Mouse (Mus musculus): ENCODE data around the gene Ssr1. TPM values are rescaled to one million over a fixed set of nuclear protein-coding genes. Genes with fewer than 3 reads are reported as not detected.

Ssr1 gene
- polyA plus RNA-seq, 1 experiment from 2014 or later, result 117 TPM

DNA sequence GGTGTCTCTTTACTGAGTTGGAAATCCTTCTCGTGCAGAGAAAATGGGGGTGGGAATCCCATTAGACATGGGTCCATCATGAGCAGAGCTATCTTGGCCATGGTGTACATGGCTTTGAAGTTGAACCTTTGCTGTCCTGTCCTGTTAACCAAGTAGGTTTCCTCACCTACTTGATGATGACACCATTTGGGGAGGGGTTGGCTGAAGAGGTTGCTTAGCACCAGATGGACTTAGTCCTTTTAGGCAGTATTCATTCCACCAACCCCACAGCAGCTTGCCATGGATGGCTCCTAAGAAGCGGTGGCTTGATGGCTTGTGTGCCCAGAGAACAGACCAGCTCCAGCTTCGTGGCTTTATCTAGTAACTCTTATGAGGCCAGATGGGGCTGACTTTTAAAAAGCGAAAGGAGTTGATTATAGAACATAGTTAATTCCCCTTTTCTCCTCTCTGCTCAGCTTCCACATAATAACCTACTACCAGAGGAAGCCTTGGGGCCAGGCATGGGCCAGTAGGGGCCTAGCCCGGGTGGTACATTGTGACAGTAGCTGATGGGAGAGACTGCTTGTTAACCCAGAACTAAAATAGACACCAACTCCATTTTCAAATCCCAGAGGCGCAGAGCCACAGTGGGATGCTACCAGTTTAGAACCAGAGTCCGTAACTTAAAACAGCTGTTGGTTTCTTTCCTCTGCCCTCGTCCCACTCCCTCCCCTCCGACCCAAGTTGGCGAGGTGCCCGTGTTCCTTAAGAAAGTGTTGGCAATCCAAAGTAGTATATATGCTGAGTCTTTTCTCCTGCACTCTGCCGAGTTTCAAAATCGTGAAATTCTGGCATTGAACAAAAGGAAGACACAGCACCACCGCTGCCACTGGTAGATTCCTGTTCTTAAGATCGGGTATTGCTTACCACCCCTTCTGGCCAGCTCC, 75.4 kb downstream of the Ssr1 start:
- H3K36me3 ChIP-seq (replicated peaks), result peaks cover 28% of the 10 kb centered on the region
- 90% methylated on average over 15 of the region's 15 CpGs for WGBS
- H3K27me3 ChIP-seq (ENCODE audit: poor library complexity, severe bottlenecking), result no peaks in the 10 kb centered on the region
- no peak for DNase-seq (ENCODE audit: extremely low spot score, low spot score)
- H3K4me1 ChIP-seq, result peaks cover 28% of the 10 kb centered on the region
- no peak overlapping the region for H3K4me3 ChIP-seq
- H3K9me3 ChIP-seq, result no peaks in the 10 kb centered on the region
- no peak overlapping the region for H3K27ac ChIP-seq

Other genes starting within 250 kb of the Ssr1 start
- gene Rreb1, start 215.8 kb downstream of the Ssr1 start, polyA plus RNA-seq (2016; fragmentation: Nextera tagmentation; extraction: Ambion mirVana), result 5.5 and 6.6 TPM in 2 replicates
- 50.4 and 55.9 TPM in 2 replicates for gene Riok1, start 42.8 kb upstream of the Ssr1 start, polyA plus RNA-seq (2016; fragmentation: Nextera tagmentation; extraction: Ambion mirVana)
- gene Cage1, start 42.9 kb upstream of the Ssr1 start, polyA plus RNA-seq (2016; fragmentation: Nextera tagmentation; extraction: Ambion mirVana), result 0.65 and 1.1 TPM in 2 replicates
- 0.92 and 1.2 TPM in 2 replicates for gene Dsp, start 157.1 kb upstream of the Ssr1 start, polyA plus RNA-seq (2016; fragmentation: Nextera tagmentation; extraction: Ambion mirVana)
- gene Snrnp48, start 210.7 kb upstream of the Ssr1 start, polyA plus RNA-seq (2016; fragmentation: Nextera tagmentation; extraction: Ambion mirVana), result 39.0 and 40.0 TPM in 2 replicates

Measured in forebrain, embryonic 10.5 days (tissue).